Mouse (Mus musculus) kidney, adult 2 months (tissue): ENCODE results near the gene Elp5.

Source experiments
- CTCF ChIP-seq: fragments of 200-500 bp; conservative IDR thresholded peaks from 2 replicates; pipeline ENCODE4 v1.5.1; 2011; ENCODE audit warnings: low read depth, mild to moderate bottlenecking, control low read depth, low read length, moderate library complexity, mixed read lengths; ENCODE audit not compliant: insufficient read depth, insufficient read length
- POLR2A ChIP-seq: fragments of 200-500 bp; IDR thresholded peaks from one replicate; pipeline ENCODE4 v1.6.1; 2011; ENCODE audit warnings: low read depth, low read length, control low read depth

DNA sequence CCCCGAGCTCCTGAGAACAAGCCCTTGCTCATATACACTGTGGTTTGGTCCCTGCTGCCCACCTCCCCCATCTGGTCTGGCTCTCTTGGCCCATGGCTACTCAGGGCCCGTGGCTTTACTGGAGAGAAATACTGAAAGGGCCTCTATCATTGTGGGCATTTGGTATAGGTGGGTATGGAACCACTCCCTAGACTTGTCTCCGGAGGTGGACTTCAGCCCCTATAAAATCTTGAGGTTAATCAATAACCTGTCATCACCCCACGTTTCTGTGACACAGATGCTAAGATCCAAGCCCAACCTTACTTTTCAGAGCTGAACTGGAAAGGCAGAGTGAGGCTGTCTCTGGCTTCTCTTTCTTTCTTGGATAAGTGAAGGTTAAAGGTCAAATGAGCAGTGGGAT, 13.5 kb downstream of the Elp5 start:
- TF ChIP-seq POLR2A, result no peak
- no peak for TF ChIP-seq CTCF
